Mouse (Mus musculus) embryo, embryonic 10.5 days (tissue): ENCODE measurements around the gene Mtg1.

ENCODE experiments used
- DNase-seq: peaks from one replicate; pipeline ENCODE4 v3.0.0-alpha.2; 2015; ENCODE audit warnings: low spot score

Mtg1 gene

DNA sequence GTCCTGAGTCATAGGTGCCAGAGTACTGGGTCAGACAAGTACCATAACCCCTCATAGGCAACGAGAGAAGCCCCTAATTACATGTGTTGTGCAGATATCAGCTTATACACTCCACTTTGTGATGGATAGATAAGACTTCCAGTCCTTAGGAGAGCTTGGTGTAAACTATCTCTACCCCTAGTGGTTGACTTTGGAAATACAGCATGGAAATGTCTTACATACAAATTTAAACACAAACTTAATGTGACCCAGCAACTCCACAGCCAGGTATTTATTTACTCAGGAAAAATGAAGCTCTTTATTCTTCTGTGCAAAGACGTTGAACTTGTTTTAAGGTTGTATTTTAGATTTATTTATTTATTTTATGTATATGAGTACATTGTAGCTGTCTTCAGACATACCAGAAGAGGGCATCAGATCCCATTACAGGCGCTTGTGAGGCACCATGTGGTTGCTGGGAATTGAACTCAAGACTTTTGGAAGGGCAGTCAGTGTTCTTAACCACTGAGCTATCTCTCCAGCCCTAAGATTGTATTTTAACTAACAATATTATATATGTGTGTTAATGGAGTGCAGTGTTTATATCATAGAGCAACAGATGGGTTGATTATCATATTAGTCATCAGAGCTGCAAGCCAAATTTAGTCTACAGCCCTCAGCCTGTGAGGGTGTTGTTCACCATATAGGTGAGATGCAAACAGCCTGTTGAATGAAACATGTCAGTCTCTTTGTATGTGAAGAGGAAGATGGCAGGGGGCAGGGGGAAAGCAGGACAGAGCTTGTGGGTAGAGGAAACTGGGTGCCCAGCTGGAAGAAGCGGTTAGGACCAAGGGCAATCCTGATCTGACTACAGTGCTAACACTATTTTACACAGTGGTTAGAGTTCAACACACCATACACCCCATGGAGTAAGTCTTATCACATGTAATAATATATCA, 51.3 kb downstream of the Mtg1 start:
- DNase-seq = peak; percentile 69

DNA sequence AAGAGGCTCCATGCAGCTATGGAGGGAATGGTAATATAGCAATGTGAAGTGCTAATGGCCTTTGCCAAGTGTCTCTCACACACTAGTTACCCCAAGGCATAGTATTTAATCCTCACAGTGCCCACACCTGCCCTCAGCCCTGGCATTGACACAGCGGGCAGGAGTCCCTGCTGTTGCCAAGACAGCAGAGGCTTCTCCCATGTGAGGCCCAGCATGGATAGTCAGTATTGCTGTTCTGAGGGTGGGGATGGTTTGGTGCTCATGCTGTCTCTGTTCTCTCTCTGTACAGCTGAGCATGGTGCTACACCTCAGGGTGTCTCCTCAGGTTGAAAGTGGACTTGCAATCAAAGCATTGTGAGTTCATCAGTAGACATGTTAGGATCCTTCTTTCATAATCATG, 53.1 kb downstream of the Mtg1 start:
- DNase-seq = no peak

DNA sequence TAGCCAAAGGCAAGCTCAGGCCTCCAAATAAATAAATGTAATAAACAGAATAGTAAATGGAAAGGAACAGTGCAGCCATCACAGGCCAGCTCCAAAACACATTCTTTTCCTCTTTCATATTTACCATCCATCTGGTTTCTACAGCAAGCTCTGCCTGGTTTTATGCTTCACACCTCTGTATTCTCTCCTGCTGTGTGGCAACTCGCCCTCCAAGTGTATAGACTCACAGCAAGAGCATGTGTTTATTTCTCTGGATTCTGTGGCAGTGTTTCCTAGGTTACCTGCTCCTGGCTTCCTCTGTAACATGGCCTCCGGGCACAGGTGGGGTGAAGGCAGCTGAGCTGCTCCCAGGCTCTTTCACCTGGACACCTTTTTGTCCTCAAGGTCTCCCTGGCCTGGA, 55.1 kb downstream of the Mtg1 start:
- no peak for DNase-seq

DNA sequence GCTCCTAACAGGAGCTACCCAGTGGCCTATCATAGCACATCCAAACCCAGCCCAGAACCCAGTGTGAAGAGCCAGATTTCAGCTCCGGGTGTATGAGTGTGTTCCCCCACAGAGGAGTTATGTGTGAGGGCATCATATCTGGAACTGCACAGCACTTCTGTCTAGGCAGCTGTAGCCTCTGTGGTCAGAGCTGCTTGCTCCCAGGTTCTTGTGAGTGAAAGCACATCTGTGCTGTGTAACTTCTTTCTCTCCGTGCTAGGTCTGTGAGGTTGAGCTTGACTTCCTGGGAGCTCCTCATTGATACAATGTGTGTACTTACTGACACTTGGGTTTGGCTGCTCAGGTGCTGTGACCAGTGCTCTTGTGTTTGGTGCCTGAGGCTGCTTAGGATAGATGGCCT, 55.5 kb downstream of the Mtg1 start:
- no peak for DNase-seq

DNA sequence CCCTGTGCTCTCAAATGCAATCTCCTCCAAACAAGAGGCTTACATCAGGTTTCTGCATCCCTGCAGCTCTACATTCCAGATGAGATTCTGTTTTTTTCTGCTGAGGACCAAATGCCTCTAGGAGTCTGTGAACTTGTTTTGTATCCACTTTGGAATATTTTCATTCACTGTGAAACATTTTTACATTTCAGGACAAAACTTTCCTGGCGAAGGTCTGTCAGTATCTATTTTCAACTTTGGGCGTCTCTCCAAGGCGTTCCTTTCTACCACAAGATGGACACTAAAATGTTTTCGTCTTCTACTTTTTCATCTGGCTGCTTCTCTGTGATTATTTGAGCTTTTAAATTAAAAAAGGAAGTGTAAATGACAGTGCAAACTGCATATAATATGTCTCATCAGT, 56.7 kb downstream of the Mtg1 start:
- DNase-seq = no peak

DNA sequence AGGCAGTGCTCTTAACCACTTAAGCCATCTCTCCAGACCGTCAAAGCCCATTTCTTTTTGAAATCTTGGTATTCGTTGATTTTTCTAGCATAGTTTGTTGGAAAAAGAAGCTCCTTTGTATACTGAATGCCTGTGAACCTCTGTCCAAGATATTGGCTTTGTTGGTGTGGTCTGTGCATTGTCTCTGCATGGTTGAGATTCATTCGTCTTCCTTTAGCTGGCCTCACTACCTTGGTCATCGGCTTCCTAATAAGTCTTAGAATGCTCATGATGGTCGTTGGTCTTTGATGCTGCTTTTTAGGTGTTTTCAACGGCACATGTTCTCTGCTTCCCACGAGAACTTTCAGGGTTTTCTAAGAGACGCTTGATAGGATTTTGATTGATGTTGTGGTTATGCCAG, 58.6 kb downstream of the Mtg1 start:
- DNase-seq = no peak
